Mouse (Mus musculus) hindbrain, embryonic 12.5 days (tissue): ENCODE measurements around the gene Lypd3. TPM values are rescaled to one million over a fixed set of nuclear protein-coding genes. Genes with fewer than 3 reads are reported as not detected.

Source experiments
- ATAC-seq: fragments of 200-750 bp; cut with Nextera tagmentation; 2 replicates; pipeline ENCODE4 v1.8.0; 2017; ENCODE audit warnings: moderate TSS enrichment; ENCODE audit not compliant: low FRiP score
- H3K27ac ChIP-seq: fragments of 300-500 bp; sonication (generic); 2 replicates; pipeline ENCODE4 v1.5.1; 2016; ENCODE audit warnings: mild to moderate bottlenecking
- H3K27me3 ChIP-seq: fragments of 300-500 bp; sonication (generic); 2 replicates; pipeline ENCODE4 v1.6.1; 2016; ENCODE audit warnings: mild to moderate bottlenecking
- H3K36me3 ChIP-seq: fragments of 300-500 bp; sonication (generic); 2 replicates; pipeline ENCODE4 v1.6.1; 2016; ENCODE audit warnings: mild to moderate bottlenecking
- H3K4me1 ChIP-seq: fragments of 300-500 bp; sonication (generic); 2 replicates; pipeline ENCODE4 v1.6.1; 2016
- H3K4me2 ChIP-seq: fragments of 300-500 bp; sonication (generic); replicated peaks from 2 replicates; pipeline ENCODE4 v1.6.1; 2016; ENCODE audit warnings: mild to moderate bottlenecking
- H3K4me3 ChIP-seq: fragments of 300-500 bp; sonication (generic); 2 replicates; pipeline ENCODE4 v1.5.1; 2016; ENCODE audit warnings: mild to moderate bottlenecking
- H3K9ac ChIP-seq: fragments of 300-500 bp; sonication (generic); 2 replicates; pipeline ENCODE4 v1.6.1; 2016; ENCODE audit warnings: mild to moderate bottlenecking, moderate library complexity
- H3K9me3 ChIP-seq: fragments of 300-500 bp; sonication (generic); replicated peaks from 2 replicates; pipeline ENCODE4 v1.6.1; 2016; ENCODE audit warnings: mild to moderate bottlenecking
- WGBS: fragments of 180-500 bp; shearing (Covaris S2); methylation state at CpG from one replicate; pipeline ENCODE4 v1.1.7; 2016; 5-methylcytosine and 5-hydroxymethylcytosine counted together
- polyA plus RNA-seq: library from polyadenylated mRNA; unstranded; fragments of >200 nt; fragmentation: Nextera tagmentation; extraction: Ambion mirVana; gene quantifications from 2 replicates; pipeline ENCODE4 v1.2.1, GENCODE M21; 2016

The Lypd3 gene
- polyA plus RNA-seq, 1 experiment from 2014 or later: 1.5 TPM

DNA sequence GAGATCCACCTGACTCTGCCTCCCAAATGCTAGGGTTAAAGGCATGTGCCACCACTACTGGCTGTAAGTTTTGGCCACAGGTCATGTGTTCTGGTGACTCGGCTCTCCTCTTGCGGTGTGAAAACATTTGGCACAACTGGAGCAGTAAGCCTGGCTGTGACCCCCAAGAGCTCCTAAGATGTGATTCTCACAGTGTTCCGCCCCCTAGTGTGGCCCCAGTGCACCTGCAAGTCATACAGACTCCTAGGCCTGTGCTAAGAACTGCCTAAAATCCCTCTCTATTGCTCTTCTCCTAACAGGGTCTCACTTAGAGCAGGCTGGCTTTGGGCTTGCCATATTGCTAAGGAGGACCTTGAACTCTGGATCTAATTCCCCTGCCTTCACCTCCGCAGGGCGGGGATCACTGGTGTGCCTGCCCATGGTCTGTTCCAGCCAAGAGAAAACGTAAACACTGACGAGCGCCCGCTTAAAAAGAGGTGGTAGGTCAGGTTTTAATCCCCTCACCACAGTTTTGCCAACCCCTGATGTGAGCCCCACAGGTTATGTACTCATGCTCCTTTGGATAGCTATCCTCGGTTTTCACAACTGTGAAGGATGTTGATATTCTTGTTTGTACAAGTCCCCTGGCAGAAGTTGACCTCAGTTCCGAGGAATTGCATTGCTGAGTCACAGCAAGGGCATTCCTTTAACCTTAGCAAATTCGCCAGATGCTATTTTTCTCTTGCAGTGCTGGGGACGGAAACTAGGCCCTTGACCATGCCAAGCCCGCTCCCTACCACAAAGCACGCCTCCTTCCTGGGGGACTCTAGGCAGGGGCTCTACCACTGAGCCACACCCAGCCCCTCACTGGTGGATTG, 36.9 kb upstream of the Lypd3 start:
- Histone ChIP-seq H3K27ac (no peak overlapping the region), H3K4me1 (peaks cover 6% of the 10 kb centered on the region; the same call in 1 of the 2 replicates), H3K4me2 (no peak overlapping the region), H3K4me3 (no peak overlapping the region), H3K27me3 (peaks cover 15% of the 10 kb centered on the region), H3K9ac (no peak overlapping the region), H3K9me3 (no peaks in the 10 kb centered on the region), H3K36me3 (no peaks in the 10 kb centered on the region)
- ATAC-seq: no peak
- WGBS: 76% methylated on average over 15 of the region's 15 CpGs

DNA sequence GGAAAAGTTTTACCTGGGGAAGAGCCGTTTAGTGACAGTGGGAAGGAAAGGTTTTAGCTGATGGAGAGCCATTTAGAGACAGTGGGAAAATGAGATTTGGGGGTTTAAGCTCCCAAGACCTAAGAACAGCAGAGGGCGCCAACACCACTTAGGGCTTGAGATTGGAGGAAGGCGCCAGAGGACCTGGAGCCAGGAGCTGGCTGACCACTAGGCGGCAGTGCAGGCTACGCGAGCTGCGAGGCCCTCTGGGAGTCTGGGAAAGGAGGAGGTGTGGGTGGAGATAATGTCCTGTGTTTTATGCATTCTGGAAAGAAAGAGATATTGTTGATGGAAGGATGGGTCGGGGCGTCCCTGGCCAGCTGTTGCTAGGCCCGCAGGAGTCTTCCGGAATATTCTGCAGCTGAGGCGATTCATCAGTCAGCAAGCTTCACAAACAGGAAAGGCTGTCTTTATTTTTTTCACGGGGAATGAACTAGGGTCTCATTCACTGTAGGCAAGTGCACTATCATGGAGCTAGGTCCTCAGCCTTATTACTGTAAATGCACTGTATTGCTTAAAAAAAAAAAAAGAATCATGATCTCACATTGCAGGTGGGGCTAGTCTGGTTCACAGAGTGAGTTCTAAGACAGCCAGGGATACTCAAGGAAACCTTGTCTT, 35.3 kb upstream of the Lypd3 start:
- Histone ChIP-seq H3K4me1 (no peaks in the 10 kb centered on the region), H3K36me3 (no peaks in the 10 kb centered on the region), H3K9ac (peak overlapping the region; percentile 48), H3K27ac (peak overlapping the region; percentile 5; the same call in 1 of the 2 replicates), H3K4me2 (peak overlapping the region; percentile 43), H3K27me3 (no peaks in the 10 kb centered on the region), H3K4me3 (peak overlapping the region; percentile 7; the same call in 1 of the 2 replicates), H3K9me3 (no peaks in the 10 kb centered on the region)
- WGBS: 4% methylated on average over 13 of the region's 13 CpGs
- peak; percentile 89 for ATAC-seq

DNA sequence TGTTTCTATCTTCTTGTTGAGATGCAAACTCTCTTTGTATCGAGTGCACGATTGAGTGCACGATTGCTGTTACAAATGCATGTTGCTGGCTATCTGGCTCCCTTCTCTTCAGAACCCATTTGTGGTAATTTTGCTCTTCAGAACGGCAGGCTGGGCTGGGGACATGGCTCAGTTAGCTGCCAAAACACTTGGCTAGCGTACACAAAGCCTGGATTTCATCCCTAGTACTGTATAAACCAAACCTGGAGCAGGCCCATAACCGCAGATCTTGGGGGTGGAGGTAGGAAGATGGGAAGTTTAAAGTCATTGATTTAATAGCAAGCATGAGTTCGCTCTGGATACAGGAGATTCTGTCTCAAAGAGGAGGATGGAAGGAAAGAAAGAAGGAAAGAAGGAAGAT, 30.8 kb upstream of the Lypd3 start:
- no peaks in the 10 kb centered on the region for H3K36me3 ChIP-seq
- H3K4me2 ChIP-seq: no peak overlapping the region
- no peak for ATAC-seq
- H3K4me3 ChIP-seq: no peak overlapping the region
- WGBS: 91% methylated on average over 7 of the region's 7 CpGs
- peaks cover 22% of the 10 kb centered on the region for H3K27me3 ChIP-seq
- peaks cover 4% of the 10 kb centered on the region for H3K4me1 ChIP-seq
- no peak overlapping the region for H3K27ac ChIP-seq
- H3K9me3 ChIP-seq: no peaks in the 10 kb centered on the region
- H3K9ac ChIP-seq: no peak overlapping the region

DNA sequence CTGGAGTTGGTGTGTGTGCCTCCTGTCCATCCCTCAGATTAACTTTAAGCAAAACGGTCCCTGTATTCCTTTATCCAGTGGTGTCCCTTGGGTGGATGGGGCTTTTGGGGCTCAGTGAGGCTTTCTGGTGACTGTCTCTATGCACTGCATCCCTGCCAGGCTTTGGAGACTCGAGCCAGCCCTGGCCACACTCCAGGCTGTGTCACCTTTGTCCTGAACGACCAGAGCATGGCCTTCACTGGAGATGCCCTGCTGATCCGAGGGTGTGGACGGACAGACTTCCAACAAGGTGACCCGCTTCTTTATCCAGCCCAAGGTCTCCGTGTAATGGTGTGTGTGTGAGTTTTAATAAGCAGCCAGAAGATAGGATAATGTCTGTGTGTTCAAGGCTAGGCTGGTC, 30.3 kb upstream of the Lypd3 start:
- no peak overlapping the region for H3K27ac ChIP-seq
- ATAC-seq: no peak
- H3K9me3 ChIP-seq: no peaks in the 10 kb centered on the region
- no peaks in the 10 kb centered on the region for H3K36me3 ChIP-seq
- H3K4me3 ChIP-seq: no peak overlapping the region
- no peak overlapping the region for H3K4me2 ChIP-seq
- H3K9ac ChIP-seq: no peak overlapping the region
- 81% methylated on average over 7 of the region's 7 CpGs for WGBS
- H3K27me3 ChIP-seq: peaks cover 27% of the 10 kb centered on the region
- H3K4me1 ChIP-seq: peaks cover 9% of the 10 kb centered on the region

DNA sequence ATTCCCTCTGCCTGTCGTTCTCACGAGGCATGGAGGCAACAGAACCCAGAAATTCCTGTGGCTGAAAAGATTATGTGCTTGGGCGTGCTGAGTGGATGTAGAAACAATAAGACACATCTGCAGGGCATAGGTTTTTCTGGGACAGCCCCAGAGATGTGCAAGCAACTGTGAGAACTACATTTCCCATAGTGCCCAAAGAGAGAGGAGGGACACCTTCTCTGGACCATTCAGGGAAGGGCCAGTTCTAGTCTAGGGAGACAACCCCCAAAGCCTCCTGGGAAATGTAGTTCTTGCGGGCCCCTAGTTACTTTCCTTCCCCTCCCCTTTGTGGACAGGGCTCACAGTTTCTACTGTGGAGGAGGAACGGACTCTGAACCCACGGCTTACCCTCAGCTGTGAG, 28.3 kb upstream of the Lypd3 start:
- no peak overlapping the region for H3K4me3 ChIP-seq
- H3K9me3 ChIP-seq: no peaks in the 10 kb centered on the region
- H3K36me3 ChIP-seq: no peaks in the 10 kb centered on the region
- peak; percentile 74 for ATAC-seq
- no peak overlapping the region for H3K9ac ChIP-seq
- 57% methylated on average over 6 of the region's 6 CpGs for WGBS
- H3K4me1 ChIP-seq: peaks cover 20% of the 10 kb centered on the region
- no peak overlapping the region for H3K4me2 ChIP-seq
- peaks cover 47% of the 10 kb centered on the region for H3K27me3 ChIP-seq
- no peak overlapping the region for H3K27ac ChIP-seq

DNA sequence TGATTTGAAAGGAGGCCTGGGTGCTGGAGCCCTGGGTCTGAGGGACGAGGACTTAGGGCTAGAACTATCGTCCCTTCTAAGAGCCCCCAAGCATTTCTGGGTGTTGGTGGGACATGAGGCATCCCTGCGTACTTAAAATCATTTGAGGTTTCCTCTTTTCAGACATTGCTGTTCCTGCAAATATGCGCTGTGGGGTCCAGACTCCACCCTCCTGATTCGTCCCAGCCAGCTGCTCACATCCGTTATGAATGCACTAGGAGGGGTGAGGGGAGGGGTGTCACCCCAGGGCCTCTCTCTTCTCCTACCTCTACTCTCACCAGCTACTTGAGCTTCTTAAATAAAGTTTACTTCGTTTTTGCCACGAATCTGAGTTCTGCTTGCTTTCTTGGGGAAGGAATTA, 27.8 kb upstream of the Lypd3 start:
- ATAC-seq: no peak; the same call in 1 of the 2 replicates
- Histone ChIP-seq H3K4me3 (no peak overlapping the region), H3K9me3 (no peaks in the 10 kb centered on the region), H3K4me1 (peaks cover 20% of the 10 kb centered on the region), H3K36me3 (no peaks in the 10 kb centered on the region), H3K27me3 (peaks cover 52% of the 10 kb centered on the region), H3K9ac (no peak overlapping the region), H3K4me2 (no peak overlapping the region), H3K27ac (no peak overlapping the region)
- 71% methylated on average over 8 of the region's 8 CpGs for WGBS

DNA sequence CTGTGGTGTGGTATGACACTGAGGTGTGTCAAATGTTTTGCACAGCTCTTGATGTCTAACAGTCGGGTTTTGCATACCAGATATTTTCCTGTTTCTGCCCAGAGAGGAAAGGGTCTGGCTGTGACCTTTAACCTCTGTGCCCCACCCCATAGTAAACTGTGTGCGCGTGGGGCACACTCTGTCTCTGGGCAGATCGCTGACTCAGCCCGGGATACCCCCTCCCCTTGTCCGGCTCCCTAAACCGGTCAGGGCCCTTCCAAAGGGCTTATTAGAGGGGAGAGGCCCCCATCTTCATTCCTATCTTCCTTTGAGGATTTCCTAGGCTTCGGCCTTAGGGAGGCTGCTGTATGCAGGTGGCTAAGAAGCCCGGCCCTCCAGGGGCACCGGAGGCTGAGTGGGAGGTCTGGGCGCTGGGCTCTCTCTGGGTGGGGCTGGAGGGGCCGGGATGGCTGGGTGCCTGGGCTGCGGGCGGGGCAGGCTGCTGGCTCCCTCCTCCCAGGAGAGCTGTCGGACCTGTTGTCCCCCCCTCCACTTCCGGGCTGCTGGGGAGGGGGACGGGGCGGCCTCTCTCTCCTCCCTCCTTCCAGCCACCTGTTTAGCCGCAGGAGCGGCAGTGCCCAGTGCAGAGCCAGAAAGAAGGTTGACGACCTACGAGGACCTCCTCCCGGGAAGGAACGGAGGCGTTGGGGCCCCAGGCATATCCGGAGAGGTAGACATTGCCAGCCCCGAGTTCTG, 26.0 kb upstream of the Lypd3 start, which contains the start of gene Phldb3:
Gene Phldb3, plus strand, starts transcription at position 620 of the 735 bp plus-strand sequence.
- H3K36me3 ChIP-seq: no peaks in the 10 kb centered on the region
- no peaks in the 10 kb centered on the region for H3K9me3 ChIP-seq
- H3K9ac ChIP-seq: peak within 1 kb of the TSS; percentile 15; the same call in 1 of the 2 replicates
- peaks cover 20% of the 10 kb centered on the region for H3K4me1 ChIP-seq
- peak within 1 kb of the TSS; percentile 48 for H3K4me2 ChIP-seq
- peaks cover 57% of the 10 kb centered on the region for H3K27me3 ChIP-seq
- H3K4me3 ChIP-seq: peak within 1 kb of the TSS; percentile 24
- 3% methylated on average over 25 of the region's 27 CpGs for WGBS
- H3K27ac ChIP-seq: no peak within 1 kb of the TSS
- peak; percentile 15; the same call in 1 of the 2 replicates for ATAC-seq

DNA sequence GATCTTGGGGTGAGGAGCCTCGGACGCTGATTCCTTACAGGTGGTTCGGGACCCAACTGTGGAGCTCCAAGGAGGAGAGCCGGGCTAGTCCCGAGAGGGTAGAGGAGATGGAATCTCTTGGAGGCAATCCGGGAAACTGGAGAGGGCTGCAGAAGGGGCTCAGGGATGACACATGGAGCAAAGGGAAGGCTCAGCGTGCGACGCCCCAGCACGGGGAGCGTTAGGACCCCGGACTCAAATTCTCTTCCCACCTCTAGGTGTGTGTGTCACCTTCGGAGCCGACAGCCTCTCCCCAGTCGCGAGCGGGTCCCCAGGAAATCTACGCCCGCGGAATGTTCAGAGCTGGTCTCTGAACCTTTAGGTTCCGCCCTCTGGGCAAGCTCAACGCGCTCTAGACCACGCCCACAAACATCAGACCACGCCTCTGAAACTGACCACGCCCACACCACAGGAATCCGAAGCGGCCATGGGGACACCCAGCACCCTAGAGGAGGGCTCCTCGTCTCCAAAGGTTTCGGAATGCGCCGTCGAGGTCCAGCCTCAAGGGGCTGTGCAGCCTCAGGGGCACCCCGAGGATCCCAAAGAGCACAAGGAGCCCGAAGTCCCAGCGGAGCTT, 25.4 kb upstream of the Lypd3 start:
- Histone ChIP-seq H3K4me2 (peak overlapping the region; percentile 48), H3K36me3 (no peaks in the 10 kb centered on the region), H3K4me3 (peak overlapping the region; percentile 24), H3K27ac (no peak overlapping the region), H3K27me3 (peaks cover 57% of the 10 kb centered on the region), H3K9me3 (no peaks in the 10 kb centered on the region), H3K4me1 (peaks cover 20% of the 10 kb centered on the region), H3K9ac (peak overlapping the region; percentile 15; the same call in 1 of the 2 replicates)
- ATAC-seq: peak; percentile 30; the same call in 1 of the 2 replicates
- WGBS: under 1% methylated on average over 36 of the region's 36 CpGs

DNA sequence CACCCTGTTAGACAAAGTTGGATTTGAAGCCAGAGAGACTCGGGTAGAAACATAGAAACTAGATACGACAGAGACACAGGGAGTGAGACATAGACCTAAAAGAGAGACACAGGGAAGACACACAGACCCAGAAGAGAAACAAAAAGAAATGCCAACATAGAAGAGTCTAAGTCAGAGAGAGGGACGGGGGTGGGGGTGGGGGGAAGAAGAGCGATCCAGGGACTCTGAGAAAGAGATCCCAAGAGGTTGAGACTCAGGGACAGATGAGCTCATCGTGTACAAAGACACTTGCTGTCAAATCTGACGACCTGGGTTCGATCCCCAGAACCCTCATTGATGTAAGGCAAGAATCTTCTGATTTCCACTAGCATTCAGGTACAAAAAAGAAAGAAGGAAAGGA, 24.6 kb upstream of the Lypd3 start:
- 14% methylated on average over 7 of the region's 7 CpGs for WGBS
- H3K4me1 ChIP-seq: peaks cover 20% of the 10 kb centered on the region
- ATAC-seq: no peak
- peaks cover 57% of the 10 kb centered on the region for H3K27me3 ChIP-seq
- H3K27ac ChIP-seq: no peak overlapping the region
- no peak overlapping the region for H3K9ac ChIP-seq
- H3K9me3 ChIP-seq: no peaks in the 10 kb centered on the region
- peak overlapping the region; percentile 48; the same call in 1 of the 2 replicates for H3K4me2 ChIP-seq
- H3K36me3 ChIP-seq: no peaks in the 10 kb centered on the region
- no peak overlapping the region for H3K4me3 ChIP-seq

DNA sequence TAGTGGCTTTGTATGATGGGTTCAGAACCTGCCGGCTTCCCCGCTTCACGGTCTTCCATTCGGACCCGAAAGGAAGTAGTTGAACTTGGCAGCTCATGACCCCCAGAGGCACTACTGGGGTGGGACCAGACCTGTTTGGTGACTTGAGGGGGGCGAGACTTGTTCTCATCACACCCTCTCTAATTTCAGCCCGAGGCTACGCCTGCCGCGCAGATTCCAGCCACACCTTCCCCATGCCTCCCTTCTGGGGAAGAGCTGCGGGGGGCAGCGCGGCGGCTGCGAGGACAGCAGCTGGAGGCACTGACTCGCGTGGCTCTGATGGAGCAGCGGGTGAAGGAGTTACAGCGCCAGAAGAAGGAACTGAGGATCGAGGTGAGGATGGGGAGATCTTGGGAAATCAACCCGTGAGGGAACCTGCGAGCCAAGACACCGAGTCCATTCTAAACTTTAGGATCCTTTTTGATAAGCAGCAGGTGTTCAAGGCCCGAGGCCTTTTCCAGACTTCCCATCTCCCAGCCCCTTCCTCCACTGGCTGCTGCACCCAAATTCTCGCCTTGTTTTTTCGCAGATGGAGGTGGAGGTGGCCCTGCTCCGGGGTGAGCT, 23.9 kb upstream of the Lypd3 start:
- H3K36me3 ChIP-seq: no peaks in the 10 kb centered on the region
- no peaks in the 10 kb centered on the region for H3K9me3 ChIP-seq
- 3% methylated on average over 27 of the region's 27 CpGs for WGBS
- H3K27ac ChIP-seq: no peak overlapping the region
- no peak for ATAC-seq
- H3K4me1 ChIP-seq: peaks cover 20% of the 10 kb centered on the region
- H3K27me3 ChIP-seq: peaks cover 57% of the 10 kb centered on the region
- H3K4me3 ChIP-seq: peak overlapping the region; percentile 2; the same call in 1 of the 2 replicates
- H3K9ac ChIP-seq: no peak overlapping the region
- peak overlapping the region; percentile 33 for H3K4me2 ChIP-seq

DNA sequence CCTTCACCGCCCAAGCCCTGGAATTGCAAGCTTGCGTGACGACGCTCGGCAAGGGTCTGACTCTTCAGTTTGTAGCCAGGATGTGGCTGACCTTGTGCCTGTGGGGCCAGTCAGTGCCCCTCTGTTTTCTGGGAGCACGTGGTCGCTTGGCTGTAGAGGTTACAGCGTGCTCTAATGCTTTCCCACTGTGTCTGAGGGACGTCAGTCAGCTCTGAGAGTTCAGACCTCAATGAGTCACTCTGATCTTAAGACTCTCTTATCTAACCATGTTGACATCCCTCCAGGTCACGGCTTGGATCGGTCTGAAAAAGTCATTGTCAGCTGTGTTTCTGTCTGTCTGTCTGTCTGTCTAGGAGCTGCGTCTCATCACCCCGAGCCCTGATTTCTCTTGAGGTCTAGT, 21.5 kb upstream of the Lypd3 start:
- no peak overlapping the region for H3K4me2 ChIP-seq
- H3K36me3 ChIP-seq: no peaks in the 10 kb centered on the region
- no peak overlapping the region for H3K4me3 ChIP-seq
- no peak overlapping the region for H3K27ac ChIP-seq
- ATAC-seq: no peak
- H3K4me1 ChIP-seq: peaks cover 20% of the 10 kb centered on the region
- WGBS: 69% methylated on average over 13 of the region's 13 CpGs
- peaks cover 50% of the 10 kb centered on the region for H3K27me3 ChIP-seq
- H3K9ac ChIP-seq: no peak overlapping the region
- no peaks in the 10 kb centered on the region for H3K9me3 ChIP-seq
